Mouse (Mus musculus) gastrocnemius, adult 2 months (tissue): Measurements from ENCODE around the gene Tprg. TPM values are rescaled to one million over a fixed set of nuclear protein-coding genes. Genes with fewer than 3 reads are reported as not detected.

Experiments used
- DNase-seq: peaks from one replicate; pipeline ENCODE4 v3.0.0; 2022
- H3K27ac ChIP-seq: fragments of 200-600 bp; 2 replicates; pipeline ENCODE4 v1.8.1; 2022; ENCODE audit warnings: mild to moderate bottlenecking
- H3K4me3 ChIP-seq: fragments of 200-600 bp; 2 replicates; pipeline ENCODE4 v1.8.1; 2022; ENCODE audit warnings: mild to moderate bottlenecking, moderate library complexity
- CTCF ChIP-seq: fragments of 200-600 bp; IDR thresholded peaks from 2 replicates; pipeline ENCODE4 v1.8.1; 2022; ENCODE audit warnings: antibody characterized with exemption, mild to moderate bottlenecking, moderate library complexity
- intact Hi-C: fragments of 180-260 bp; cut with DNase I; formaldehyde crosslinking; loops from one replicate; pipeline ENCODE4 v1.15.1; 2025
- total RNA-seq, 2 experiments: library from RNA; stranded (reverse); gene quantifications; 2 replicates each; pipeline ENCODE4 v1.2.3; 2021

Tprg gene
- total RNA-seq, 2 experiments from 2014 or later = not detected

DNA sequence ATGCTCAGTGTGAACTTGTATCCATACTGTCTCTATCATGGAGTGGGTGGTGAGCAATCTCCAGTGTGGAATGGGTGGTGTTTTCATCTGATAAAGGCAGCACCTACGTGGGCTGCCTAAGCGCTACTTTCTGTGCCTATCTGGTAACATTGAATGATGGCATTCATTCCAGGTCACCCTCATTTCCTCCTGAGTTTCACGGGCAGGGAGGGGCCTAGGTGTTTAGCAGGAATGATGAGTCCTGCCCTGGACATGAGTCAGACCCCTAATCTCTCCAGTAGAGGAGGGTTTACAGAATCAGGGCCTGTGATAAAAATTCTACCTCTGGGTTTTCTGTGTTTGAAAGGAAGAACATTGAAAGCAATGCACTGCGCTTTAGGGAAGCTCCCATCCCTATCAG lies 4.1 kb upstream of the Tprg start:
- no peak for TF ChIP-seq CTCF
- no peak for DNase-seq
- intact Hi-C loops = no loop called here
- Histone ChIP-seq H3K27ac (no peak overlapping the region), H3K4me3 (no peak overlapping the region)

DNA sequence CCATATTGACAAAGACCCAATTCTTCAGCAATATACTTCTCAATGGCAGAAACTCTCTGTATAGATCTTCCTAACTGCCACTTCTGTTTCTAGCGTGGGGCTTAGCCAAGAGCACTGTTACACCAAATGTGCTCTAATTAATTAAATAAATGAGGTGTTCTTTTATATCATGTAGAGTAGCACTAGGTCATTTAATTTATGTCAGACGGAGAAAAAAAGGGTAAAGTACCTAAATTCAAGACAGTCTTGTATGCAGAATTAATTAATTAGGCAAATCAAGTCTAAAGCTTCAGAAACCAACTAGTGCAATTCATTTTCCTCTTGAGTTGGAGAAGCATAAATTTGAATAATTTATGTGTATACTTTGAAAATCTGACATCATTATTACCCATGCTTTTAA lies 7.1 kb downstream of the Tprg start:
- no peak for TF ChIP-seq CTCF
- Histone ChIP-seq H3K4me3 (no peak overlapping the region), H3K27ac (no peak overlapping the region)
- intact Hi-C loops = no loop called here
- DNase-seq = no peak

DNA sequence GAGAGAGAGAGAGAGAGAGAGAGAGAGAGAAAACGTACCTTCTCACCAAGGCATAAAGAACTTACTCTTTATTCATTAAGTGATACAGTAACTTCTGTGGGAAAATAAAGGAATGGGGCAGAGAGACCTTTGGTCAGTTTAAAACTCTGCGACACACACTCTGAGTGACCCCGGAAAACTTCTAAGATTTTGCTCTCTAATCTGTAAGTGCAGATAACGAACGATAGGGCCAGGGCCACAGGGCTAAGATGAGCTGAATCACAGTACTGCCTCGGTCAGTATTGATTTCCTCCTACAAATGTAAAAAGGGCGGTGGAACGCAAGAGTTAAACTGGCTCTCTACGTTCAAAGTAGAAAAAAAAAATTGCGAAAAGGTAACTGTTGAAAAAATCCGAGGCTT lies 8.9 kb downstream of the Tprg start:
- TF ChIP-seq CTCF = no peak
- intact Hi-C loops = no loop called here
- no peak for DNase-seq
- Histone ChIP-seq H3K27ac (no peak overlapping the region), H3K4me3 (no peak overlapping the region)

DNA sequence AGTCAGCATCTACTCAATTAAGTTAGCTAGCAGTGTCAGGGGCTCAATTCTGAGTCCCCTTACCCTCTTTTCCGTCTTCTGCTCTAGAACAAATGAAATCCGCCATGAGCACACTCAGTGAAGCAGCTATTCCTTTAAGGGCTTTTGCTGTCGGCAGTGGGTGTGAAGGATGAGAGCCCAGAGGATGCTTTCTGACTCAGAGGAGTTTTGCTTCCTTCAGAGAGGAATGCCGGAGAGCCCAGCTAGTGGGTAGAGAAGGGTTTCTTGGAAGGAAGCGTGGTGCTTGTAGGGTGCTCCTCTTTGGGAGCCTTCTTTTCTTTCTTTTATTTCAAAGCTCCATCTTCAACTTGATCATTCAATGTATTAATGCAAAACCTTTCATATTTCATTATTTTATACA lies 10.1 kb downstream of the Tprg start:
- Histone ChIP-seq H3K4me3 (no peak overlapping the region), H3K27ac (no peak overlapping the region)
- DNase-seq = no peak
- intact Hi-C loops = no loop called here
- TF ChIP-seq CTCF = no peak

DNA sequence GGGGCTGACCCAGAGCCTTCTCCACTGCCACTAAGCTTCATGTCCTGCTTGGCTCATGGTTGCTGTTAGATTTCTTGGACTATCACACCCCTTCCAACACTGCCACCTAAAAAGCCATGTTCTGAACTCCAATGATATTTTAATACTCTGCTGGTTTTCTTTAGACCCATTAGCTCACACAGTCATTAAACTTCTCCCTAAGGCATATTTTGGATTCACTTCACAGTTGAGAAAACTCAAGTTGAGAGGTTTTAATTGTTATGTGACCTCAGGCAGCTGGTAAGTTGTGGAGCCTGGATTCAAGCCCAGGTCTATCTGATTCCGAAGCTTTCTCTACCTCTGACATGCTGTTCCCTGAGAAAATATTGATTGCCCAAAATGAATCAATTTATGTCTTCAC lies 11.6 kb downstream of the Tprg start:
- Histone ChIP-seq H3K4me3 (no peak overlapping the region), H3K27ac (no peak overlapping the region)
- TF ChIP-seq CTCF = no peak
- DNase-seq = no peak
- intact Hi-C loops = no loop called here

DNA sequence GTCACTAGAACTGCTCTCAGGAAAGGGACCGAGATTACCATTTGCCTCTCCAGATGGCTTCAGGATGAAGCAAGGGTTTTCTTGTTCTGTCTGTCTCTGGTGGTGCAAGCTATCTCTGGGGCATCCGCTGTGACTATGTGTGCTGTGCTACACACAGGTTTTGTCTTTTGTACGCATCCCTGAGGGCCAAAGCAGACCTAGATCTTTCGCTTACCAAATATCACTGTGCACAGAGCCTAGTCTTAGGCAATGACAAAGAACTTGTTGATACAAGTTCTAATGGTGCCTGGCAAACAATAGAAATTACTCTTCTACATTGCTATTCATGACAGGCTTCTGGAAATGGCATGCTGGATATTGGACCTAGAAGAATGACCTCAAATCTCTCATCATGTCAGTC lies 16.0 kb downstream of the Tprg start:
- no peak overlapping the region for H3K4me3 ChIP-seq
- no peak for TF ChIP-seq CTCF
- no peak overlapping the region for H3K27ac ChIP-seq
- intact Hi-C loops = no loop called here
- DNase-seq = no peak

DNA sequence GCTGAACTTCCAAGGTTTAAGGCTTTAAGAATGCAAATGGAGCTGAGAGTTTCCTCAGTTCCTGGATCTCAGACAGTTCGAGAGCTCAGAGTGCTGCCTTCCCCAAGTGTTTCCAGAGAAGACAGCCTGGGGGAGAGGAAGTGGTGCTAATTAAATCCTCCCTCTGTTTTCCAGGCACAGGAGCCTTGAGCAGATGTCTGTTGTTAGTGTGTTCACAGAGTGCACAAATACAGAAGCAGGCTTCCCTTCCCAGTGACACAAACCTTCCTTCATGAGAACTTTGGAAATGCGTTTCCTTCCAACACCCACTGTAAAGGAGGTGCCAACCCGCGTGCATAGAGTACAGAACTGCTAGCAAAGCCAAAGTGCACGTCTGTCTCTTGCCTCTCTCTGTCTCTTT lies 27.4 kb downstream of the Tprg start:
- DNase-seq = no peak
- intact Hi-C loops = no loop called here
- H3K4me3 ChIP-seq = no peak overlapping the region
- no peak overlapping the region for H3K27ac ChIP-seq
- no peak for TF ChIP-seq CTCF

DNA sequence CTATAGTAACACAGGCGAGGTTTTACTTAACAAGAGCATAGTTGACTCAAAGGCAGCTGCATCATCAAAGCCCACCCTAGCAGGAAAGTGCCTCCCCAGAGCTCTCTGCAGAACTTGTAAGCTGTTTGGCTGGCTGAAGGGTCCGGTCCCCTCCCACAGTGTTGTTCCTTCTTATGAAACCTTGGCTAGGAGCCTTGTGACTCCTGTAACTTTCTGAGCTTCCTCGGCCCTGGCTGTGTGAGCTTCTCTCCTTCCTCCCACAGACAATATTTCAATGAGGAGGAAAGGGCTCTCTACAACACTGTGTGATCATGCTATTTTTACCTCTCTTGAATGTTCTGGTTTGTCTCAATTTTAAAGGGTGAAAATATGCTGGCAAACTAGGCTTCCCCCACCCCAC lies 28.5 kb downstream of the Tprg start:
- Histone ChIP-seq H3K4me3 (no peak overlapping the region), H3K27ac (no peak overlapping the region)
- no peak for TF ChIP-seq CTCF
- DNase-seq = no peak
- intact Hi-C loops = no loop called here

DNA sequence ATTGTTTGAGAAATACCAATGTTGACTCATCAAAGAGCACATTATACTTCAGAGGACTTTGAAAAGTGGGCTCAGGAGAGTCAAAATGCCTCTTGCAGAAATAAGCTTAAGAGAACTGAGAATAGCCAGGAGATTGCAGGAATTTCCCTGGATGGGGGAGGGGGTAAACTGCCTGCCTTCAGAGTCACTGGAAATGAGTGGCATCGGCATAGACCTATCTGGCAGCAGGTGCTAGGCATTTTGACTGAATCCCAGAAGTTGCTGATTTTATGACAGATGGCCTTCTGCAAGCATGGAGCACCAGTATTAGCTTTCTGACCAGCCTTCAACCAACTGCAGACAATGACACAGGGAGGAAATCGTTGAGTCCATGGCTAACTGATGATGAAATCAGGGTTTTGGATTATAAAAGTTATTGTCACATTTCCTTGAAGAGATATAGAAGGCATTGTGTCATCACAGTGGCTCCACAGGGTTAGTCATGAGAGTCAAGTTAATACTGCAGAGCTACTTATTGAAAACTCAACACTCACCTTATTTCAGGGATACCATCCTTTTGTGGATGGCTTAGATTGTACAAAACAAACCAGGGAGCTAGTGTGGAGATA lies 39.1 kb downstream of the Tprg start:
- no peak overlapping the region for H3K4me3 ChIP-seq
- no peak overlapping the region for H3K27ac ChIP-seq
- TF ChIP-seq CTCF = no peak
- DNase-seq = no peak
- intact Hi-C loops = no loop called here

DNA sequence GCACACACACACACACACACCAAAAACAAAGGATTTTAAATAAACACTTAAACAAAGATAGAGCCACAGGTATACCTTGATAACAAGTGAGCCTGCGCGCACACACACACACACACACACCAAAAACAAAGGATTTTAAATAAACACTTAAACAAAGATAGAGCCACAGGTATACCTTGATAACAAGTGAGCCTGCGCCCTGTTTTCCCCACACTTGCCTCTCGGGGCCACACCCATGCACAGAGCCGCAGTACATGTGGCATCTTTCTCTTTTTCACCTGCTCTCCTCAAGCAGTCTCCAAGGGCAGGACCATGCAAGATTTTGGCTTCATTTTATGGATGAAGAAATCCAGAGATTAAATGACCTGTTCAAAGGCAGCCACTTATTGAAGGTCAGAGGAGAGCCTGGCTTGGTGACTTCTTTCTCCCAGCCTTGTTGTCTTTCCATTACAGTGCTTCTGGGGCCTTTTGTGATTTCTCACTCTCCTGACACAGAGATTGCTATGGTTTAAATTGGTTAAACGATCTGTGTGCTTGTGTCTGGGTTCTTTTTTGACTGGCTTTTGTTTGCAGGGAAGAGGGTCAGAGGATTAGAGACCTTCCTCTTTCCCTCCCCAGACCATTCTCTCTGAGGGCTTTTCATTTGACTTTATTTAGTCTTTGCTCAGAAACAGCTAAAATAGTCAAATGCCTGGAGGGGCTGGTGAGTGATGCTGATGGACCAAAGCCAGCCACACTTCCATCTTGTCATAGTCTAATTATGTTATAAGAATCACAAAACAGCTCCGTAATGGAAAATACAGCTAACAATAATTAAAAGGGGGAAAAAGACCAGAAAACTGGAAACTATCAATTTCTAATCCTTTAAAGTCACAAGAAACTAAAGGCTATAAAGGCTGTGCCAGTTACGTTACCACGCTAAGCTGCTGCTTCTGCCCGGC lies 46.9 kb downstream of the Tprg start:
- TF ChIP-seq CTCF = no peak
- DNase-seq = no peak
- Histone ChIP-seq H3K27ac (no peak overlapping the region), H3K4me3 (no peak overlapping the region)
- intact Hi-C loops = no loop called here

DNA sequence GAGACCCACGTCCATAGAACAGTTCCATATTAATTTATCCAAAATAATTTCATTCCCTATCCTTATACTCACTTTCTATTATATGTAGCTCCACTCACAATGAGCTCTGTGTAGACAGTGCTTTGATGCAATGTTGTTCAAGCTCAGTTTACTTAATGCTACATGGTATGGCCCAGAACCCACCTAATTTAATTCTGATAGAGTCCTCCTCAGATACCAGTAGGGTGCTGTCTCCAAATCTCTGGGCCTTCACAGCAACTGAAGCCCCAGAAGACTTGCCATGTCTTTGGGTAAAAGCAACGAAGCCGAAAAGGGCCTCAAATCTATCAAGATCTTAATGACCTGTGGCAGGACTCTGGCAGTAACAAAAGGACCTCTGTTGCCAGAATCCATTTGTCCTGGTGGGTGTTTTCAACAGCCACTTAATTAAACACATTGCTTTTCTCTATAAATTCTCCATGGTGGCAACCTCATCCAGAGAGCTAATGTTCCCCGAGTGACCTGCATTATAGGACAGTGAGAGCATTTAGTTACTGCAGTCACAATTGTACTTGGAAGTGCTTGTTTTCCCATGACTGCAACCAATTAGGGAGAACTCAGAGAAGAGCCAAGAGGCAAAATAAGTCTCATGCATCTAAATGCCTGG lies 48.6 kb downstream of the Tprg start:
- Histone ChIP-seq H3K27ac (no peak overlapping the region), H3K4me3 (no peak overlapping the region)
- TF ChIP-seq CTCF = no peak
- intact Hi-C loops = no loop called here
- no peak for DNase-seq

DNA sequence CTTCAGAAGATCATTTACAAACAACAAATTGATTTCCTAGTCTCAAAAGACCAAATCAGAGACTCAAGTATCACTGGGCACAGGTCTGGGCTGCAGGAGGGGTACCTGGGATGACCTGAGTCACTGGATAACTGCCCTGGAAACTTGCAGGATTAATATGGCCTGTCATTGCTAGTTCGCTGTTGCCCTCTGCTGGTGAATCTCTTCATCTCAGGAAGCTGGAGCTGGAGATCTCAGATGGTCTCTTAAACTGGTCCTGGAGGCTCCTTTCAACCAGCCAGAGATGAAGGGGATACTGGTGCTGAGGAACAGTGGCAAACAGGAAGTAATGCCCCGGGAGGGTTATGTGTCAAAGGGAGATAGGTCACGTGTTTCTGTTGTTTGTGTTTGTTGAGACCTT lies 63.0 kb downstream of the Tprg start:
- DNase-seq = peak; percentile 73
- no peak overlapping the region for H3K4me3 ChIP-seq
- TF ChIP-seq CTCF = peak; percentile 84
- intact Hi-C loops = loop anchor here (2.0 to 10.0 kb wide), 4 partner anchors 265 to 1387 kb away; no protein-coding TSS in a partner anchor
- H3K27ac ChIP-seq = no peak overlapping the region

DNA sequence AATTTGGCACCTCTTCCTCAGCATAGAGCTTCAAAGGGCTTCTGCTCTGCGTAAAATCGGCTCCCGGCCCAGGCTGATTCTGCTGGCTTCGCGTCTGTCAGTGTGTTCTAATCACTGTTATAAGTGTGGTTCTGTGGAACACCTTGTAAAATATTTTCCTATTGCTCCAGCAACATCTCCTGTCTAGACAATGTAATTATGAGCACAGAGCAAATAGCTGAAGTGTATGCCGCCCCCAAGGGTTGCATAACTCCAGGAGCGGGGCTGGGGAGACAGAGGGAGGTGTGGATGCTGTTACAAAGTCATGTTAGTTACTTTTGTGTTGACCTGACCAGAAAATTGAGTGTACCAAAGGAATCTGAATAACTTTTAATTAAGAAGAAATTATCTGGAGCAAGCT lies 81.2 kb downstream of the Tprg start:
- Histone ChIP-seq H3K27ac (no peak overlapping the region), H3K4me3 (no peak overlapping the region)
- no peak for TF ChIP-seq CTCF
- intact Hi-C loops = no loop called here
- no peak for DNase-seq
